Mouse (Mus musculus): ENCODE results near the gene Asprv1.

Asprv1 gene

DNA sequence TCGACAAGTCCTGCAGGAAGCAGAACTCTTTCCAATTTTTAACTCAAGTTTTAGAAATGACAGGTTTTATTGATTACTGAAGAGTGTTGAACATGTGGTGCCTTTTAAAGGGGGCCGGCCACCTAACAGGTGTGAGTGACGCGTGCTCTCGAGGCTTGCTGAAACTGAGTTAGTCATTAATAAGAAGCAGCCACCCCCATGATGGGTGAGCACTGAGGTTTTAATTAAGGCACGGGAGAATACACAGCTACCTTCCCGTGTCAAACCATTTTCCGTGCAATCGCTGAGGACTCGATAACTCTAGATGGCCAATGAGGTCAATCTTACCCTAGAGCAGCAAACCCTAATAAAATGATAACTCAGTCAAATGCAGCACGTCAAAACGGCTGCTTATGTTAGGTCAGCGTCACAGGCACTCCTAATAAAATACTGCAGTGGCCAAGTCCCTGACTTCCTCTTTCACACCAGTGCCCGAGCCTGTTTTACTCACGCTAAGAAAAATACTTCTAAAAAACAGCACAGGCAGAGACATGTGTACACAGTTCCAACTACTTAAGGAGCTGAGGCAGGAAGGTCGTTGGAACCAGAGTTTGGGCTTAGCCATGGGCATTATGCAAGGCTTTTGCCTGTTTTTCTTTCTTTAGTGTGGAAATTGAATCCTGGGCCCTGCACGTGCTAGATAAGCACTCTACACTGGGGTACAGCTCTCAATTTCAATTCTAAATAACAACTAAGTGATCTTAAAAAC, 37.8 kb downstream of the Asprv1 start:
- no peak for DNase-seq (ENCODE audit: low read depth, low spot score)

DNA sequence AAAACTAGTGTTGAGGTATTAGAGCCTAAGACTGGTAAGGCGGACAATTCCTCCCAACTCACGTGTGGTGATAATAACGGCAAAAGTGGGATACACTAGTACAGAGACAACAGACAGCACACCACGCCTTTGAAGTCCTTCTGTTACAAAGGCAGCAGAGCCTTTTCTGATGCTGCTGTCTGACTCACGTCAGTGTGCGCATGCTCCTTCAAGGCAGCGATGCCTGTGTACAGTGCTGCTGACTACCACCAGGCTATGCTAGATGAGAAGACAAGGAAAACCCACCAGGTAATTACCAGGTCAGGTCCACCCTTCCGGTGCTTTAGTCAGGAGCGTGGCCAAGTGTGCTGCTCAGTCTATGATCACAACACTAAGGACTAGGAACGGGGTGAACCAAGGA, 39.1 kb downstream of the Asprv1 start:
- DNase-seq (ENCODE audit: low read depth, low spot score) = peak; percentile 48

DNA sequence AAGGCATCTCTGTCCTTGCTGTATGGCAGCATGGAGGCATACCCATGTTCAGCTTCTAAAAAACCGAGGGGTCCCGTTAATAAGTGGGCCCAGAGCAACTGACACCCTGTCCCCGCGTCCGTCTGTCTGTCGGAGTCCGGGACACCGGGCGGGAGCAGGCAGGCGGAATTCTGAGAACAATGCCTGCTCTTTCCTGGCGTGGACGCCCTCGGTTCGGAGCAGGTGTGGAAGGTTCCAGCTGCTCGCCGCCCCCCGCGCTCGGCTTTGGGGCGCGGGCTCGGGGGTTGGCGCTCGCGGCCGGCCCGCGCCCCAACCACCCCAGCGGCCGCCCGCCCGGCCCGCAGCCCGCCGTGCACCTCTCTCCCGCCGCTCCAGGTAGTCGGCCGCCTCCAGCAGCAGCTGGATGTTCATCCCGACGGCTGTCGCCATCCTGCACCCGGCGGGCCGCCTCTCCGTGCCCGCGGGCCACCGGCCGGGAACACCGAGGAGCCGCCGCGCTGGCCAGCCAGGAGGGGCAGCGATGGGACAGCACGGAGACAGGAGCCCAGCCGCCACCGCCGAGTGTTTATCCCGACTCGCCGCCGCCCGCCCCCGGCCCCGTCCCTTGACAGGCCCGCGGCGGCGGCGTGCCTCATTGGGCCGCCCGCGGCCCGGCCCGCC, 40.7 kb downstream of the Asprv1 start, which contains the start of gene Mxd1:
Mxd1 (minus strand) TSS at position 582 of the 660 bp plus-strand sequence.
- no peak for DNase-seq (ENCODE audit: low read depth, low spot score)

DNA sequence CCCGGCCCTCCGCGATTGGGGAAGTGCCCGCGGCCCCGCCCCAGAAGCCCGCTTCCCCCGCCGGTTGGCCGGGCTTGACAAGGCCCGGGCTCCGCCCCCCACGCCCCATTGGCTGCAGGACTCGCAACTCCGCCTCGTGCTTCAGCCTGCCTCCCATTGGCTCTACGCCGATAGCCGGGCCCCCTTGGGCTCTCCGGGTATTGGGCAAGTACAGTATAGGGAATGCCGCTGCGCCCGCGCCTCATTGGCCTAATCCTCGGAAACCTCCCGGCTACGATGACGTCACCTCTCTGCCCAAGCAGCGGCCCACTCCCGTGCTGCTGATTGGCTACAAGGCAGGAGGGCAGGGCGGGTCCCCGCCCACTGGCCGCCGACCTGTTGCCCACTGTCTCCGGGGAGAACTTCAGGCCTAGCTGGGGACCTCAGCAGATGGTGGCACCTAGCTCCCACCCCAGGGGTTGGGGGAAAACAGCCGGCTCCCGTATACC, 41.3 kb downstream of the Asprv1 start:
- DNase-seq (ENCODE audit: low read depth, low spot score) = peak; percentile 100

DNA sequence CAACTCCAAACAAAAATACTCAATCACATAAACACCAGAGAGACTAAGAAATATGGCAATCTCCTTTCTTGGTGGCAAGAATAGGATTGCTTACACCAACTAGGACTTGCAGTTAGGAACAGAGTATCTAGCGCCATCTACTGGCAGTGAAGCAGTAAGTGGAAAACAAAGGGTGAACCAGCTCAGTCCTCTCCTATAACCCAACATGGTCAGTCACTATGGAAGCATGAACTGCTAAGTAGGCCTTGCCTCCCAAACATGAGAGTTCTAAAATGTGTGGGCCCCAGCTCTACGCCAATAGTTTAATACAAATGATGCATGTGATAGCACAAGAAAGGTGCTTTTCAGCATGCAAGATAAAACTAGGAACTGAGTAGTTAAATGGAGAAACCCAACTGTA, 42.9 kb downstream of the Asprv1 start:
- peak; percentile 83 for DNase-seq (ENCODE audit: low read depth, low spot score)

DNA sequence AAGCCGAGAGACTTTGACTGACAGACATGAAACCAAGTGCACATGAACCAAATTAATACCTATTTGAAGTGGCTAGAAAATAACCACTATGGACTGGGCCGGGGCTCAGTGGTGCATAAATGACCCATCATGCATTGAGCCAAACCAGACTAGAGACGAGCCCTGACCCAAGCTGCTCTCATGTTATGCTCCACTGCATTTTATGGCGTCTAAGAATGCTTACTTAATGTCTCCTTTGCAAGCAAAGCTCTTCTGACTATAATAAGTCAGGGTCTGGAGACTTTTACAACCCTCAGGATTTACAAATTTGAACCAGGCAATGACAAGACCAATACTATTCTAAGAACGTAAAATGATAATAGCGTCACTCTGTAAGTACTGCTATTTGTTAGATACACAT, 50.4 kb downstream of the Asprv1 start:
- no peak for DNase-seq (ENCODE audit: low read depth, low spot score)

Measured in R1 (cell line).